Mouse (Mus musculus) fat pad, adult 2 months (tissue): ENCODE data around the gene Klhl31.
A peak's percentile ranks its signal among the peaks of the same experiment; 100 is the strongest.

Experiments used
- DNase-seq: peaks from one replicate; pipeline ENCODE4 v3.0.0-alpha.2; 2011; ENCODE audit warnings: low read depth, low spot score; ENCODE audit errors: extremely low read depth

The Klhl31 gene

DNA sequence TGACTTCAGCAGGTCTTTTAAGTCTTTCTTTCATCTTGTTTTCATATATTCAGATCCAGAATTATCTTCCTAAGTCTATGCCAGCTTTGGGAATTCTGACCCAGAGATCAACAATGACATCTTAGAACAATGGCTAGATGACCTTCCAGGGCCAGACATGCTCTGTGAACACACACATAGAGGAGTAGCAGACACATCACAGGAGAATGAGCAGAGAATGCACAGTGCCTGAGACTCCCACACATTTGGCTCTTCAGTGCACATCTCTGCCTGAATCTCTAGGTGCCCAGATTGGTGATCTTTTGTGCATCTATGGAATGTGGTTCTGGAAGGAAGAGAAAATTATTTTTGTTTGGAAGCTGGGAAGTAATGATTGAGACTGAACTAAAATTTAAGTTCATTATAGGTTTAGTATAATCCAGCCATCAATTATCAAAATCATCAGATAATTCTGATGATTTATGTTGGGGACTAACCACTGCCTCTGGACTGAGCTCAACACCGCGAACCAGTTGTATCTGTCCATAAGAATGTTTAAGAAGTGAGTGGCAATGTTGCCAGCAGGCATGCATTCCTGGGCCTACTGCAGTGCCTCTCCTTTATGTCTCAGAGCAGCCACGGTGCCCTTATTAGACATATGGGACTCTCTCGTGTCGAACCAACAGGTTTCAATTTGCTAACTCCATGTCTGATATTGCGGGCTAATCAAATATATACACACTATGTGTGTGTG is 12.8 kb upstream of the Klhl31 start:
- no peak for DNase-seq

DNA sequence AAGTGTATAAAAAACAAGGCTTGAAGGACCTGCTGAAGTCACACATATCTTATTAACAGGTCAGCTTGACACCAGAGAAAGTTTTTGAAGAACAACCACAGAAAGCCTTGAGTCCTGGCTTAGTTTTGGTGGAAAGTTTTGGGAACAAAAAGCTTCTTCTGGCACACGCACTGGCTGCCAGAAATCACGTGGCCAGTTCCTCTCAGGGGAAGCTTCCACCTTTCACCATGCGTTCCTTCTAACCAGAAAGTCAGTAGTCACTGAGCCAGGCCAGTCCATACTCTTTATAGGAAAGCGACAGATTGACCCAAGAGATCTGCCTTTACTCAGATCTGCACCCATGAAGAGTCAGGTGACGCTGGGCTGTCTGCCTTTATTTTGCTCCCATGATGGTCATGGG is 12.1 kb upstream of the Klhl31 start:
- DNase-seq = no peak

DNA sequence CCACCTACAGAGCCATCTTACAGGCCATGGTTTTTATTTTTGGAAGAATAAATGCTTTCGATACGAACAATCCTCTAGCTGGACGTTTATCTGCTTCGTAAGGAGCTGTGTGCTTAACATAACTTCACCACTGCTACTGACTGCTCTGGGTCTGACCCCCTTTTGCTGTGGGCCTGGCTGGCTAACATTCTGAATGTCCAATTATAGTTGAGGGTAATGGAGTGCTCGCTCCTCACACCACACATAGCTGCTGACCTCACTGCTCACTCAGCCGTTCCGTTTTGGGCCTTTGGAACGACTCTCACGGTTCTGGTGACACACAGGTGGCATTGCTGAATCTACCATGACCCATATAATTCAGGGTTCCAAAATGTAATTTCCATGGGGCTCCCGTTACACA is 7.6 kb upstream of the Klhl31 start:
- DNase-seq = no peak

DNA sequence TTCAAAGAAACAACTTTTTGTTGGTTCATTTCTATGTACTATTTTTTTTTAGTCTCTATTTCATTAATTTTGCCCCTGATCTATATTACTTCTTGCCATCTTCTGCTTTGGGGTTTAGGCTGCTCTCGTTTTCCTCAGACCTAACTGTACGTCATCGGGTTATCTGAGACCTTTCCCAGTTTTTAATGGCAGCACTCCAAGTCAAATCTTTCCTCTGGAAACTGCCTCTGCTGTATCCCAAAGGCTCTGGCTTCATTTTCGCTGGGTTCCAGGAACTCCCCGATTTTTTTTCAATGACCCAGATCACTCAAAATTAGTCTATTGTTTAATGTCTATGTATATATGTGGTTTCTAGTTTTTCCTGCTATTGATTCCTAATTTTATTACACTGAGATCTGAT is 6.6 kb upstream of the Klhl31 start:
- no peak for DNase-seq

DNA sequence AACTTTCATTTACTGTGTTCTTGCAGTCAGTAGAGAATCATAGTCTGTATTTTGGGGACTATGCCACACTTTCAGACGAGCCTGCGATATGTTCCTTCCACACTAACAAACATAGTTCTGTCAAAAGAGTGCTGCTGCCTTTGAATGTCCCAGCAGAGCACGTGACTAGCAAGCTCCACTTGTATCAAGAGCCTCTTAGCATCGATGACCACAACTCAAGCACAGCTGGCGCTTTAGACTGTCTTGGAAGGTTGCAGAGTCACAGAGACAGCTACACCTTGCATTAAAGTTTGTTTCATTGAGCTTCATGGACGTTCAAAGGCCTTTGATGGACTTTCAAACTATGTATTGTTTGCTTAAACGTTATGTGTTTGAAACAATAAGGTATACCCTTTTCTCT is 5.5 kb upstream of the Klhl31 start:
- DNase-seq = no peak

DNA sequence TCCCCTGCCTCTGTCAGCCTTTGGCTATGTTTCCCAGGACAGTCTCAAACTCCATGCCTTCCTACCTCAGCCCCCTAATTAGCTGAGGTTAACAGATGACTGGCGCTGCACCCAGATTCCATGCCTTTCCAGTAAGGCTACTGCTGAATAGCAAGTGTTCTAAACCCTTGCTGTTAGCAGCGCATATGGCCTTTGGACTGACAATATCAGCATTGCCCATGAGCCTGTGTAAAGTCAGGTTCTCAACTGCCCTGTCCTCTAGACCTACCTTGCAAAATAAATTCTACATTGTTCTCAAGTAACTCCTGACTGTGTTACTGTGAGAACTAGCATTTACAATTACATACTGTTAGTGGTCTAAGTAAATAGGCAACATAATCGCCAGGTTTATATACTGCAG is 3.9 kb upstream of the Klhl31 start:
- DNase-seq = no peak

DNA sequence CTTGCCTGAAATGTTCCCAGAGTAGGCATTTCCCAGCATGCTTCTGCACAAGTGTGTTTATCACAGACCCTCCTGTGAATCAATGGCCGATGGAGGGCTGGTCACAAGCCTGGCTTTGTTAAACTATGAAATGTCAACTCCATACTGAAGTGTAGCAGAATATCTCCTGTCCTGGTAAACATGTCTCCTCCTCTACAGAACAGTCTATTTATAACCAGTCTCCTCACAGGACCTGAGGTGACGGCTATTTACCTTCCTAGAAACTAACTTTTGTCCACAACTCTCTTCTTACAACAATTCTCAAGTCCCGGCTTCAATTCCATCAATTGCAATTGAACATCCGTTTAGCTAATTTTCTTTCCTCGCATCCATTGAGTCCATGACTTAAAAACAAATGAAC is 297 bp upstream of the Klhl31 start:
- no peak for DNase-seq

DNA sequence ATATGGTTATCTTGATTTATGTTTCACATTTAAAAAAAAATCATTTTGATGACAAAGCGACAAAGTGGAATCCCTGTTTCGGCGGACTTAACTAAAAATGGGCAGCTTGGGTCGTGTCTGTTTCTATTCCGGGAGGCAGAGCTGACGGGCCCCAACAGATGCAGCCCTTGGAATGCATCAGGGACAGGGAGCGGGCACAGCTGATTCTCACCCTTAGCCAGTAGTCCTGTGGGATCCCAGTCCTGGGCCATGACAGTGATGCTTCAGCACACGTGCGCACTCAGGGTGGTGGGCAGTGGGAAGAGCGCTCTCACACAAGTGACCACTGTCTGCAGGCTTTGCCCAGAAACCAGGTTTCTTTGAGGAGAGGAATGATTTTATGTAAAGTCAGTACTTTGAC is 1.1 kb downstream of the Klhl31 start:
- DNase-seq = no peak

DNA sequence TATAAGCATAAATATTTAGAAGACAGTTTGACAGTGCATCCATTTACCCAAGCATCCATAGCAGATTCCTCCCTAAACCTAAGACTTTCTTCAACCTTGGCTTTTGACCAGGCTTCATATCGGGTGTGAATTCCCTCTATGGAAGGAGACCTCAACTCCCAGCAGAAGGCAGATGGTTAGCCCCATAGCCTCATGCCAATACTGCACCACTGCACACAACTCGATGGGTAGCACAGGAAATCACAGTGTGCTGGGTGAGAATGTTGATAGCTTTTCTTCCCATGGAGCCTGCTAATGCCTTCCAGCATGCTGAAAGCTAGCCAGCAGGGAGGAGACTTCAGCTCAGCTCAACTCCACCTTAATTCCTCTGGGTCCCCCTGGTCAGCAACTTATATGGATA is 8.9 kb downstream of the Klhl31 start:
- no peak for DNase-seq

DNA sequence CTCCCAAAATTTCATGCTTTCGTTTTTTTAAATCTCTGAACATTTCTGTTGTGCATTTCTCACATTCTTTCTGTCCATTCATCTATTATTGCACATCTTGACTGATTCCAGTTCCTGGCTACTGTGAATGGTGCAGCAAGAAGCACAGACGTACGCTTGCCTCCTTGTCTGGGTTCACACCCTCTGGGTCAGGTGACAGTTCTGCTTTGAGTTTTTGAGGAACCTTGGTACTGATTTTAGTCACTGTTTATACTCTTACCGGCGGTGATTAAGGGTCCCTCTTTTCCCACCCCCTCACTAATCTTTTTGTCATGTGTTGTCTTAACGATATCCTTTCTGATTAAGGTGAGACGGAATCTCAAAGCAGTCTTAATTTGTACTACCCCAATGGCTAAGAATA is 15.5 kb downstream of the Klhl31 start:
- DNase-seq = no peak

DNA sequence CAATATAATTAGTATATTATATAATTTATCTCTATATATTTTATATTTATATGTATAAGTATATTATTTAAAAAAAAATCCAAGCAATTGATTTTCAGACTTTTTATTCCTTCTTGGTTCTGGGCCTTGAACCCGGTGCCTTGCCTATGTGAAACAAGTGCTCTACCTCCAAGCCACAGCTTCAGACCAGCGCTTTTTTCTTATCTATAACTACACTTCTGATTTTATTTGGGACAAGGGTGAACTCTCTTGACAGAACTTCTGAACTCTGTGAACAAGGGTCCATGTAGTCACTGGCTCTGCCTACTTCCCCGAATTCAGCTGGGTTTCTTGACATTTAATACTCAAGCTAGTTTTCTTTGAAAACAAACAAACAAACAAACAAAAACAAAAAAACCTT is 17.6 kb downstream of the Klhl31 start:
- DNase-seq = no peak

DNA sequence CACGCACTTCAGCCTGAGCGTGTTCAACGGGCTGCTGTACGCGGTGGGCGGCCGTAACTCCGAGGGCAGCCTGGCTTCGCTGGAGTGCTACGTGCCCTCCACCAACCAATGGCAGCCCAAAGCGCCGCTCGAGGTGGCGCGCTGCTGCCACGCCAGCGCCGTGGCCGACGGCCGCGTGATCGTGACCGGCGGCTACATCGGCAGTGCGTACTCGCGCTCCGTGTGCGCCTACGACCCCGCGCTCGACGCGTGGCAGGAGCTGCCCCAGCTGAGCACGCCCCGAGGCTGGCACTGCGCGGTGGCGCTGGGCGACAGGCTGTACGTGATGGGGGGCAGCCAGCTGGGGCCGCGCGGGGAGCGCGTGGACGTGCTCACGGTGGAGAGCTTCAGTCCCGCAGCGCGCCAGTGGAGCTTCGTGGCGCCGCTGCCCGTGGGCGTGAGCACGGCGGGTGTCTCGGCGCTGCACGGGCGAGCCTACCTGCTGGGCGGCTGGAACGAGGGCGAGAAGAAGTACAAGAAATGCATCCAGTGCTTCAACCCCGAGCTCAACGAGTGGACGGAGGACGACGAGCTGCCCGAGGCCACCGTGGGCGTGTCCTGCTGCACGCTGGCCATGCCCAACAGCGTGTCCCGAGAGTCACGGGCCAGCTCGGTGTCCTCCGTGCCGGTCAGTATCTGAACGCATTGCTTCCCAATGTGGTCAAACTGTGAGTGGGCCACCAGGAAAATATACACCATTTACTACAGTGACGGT is 19.1 kb downstream of the Klhl31 start:
- DNase-seq = no peak

DNA sequence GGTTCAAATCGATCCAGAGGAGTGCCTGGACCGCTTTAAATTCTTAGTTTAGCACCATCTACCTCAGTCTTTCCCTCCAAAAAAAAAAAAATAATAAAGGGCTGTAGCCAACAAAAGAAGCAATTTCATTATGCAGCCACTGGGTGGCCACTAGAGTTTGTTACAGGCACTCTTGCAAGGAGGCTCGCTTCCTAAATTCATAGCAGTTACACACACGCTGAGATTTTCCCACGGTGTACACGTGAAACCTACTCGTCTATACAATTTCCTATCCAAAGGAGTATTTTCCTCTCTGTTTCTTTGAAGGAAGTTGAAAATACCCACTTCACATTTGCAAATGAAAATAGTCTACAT is 19.6 kb downstream of the Klhl31 start:
- DNase-seq = no peak

DNA sequence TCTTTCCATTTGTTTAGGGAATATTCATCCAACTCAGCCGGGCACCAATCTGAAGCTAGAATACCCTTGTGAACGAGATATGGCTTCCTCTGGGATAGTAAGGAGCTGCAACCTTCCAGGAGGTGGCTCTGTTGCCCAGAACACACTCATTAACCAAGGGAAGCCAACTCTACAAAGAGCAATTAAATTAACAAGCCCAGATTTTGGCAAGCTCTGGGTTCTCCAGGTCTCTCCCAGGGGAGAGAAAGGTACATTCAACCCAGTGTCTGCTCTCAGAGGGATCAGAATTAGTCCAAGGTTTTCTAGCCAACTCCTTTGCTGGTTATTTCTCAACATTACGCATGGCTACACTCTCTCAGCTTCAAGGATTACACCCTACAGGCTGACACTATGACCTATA is 26.6 kb downstream of the Klhl31 start:
- peak; percentile 93 for DNase-seq

DNA sequence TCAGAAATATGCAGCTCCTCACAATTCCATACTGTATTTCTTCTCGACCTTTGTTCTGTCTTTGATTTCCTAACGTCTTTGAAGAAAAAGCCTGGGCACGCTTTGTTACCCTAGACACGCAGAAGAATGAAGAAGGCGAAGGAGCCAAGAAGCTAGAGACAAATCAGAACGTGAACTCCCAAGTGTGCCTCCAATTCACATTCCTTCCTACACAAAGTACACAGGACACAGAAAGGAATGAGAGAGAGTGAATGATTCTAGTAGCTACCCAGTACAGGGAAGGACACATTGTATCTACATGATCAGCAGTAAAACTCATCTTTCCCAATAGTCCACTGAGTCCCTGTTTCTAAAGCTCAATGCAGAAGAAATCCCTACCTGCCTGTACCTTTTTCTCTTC is 33.8 kb downstream of the Klhl31 start:
- DNase-seq = peak; percentile 52

DNA sequence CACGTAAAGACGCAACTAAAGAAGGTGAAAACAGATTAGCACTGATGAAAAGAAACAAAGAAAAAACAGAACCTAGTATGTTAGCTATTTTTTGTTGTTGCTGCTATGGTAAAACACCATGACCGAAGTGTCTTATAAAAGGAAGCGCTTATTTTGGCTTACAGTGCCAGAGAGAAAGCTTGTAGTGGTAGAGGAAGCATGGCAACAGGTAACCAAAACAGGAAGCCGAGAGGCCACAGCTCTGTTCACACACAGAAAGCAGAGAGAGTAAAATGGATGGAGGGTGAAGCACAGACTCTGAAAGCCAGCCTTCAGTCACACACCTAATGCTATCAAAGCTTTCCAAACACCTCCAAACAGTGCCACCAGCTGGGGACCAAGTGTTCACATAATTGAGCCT is 34.7 kb downstream of the Klhl31 start:
- DNase-seq = no peak

DNA sequence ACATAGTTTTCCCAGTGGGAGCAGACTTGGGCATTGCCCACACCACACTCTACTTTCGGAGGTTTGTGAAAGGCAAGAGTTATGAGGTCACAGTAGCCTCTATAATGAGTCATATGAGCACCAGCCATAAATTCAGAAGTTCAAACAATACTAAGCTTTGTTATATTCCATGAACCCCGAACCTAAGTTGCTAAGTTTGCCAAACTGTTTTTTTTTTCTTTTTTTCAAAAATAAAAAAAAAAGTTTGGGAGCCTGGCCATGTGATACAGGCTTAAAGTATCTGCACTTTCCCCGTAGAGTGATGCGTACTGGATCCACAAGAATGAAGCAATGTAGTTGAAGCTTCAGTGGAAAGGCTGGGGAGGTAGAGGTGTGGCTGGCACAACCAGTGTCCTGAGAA is 36.9 kb downstream of the Klhl31 start:
- no peak for DNase-seq

DNA sequence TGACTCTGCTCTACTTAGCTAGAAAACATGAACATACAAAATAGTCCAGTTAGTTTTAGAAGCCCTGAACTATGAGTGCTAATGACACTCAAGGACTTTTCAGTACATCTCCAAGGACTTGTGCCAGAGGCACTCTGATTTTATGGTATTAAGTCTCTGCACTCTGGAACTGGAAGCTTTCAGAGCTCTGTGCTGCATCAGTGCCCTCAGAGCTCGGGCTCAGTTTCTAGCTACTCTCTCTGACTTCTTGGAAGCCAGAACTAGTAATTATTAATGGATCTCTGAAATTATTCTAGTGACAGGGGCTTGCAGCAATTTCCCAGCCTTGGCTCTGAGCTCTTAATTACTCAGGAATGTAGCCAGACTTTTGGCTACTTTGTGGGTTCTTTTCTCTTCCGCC is 37.7 kb downstream of the Klhl31 start:
- no peak for DNase-seq

DNA sequence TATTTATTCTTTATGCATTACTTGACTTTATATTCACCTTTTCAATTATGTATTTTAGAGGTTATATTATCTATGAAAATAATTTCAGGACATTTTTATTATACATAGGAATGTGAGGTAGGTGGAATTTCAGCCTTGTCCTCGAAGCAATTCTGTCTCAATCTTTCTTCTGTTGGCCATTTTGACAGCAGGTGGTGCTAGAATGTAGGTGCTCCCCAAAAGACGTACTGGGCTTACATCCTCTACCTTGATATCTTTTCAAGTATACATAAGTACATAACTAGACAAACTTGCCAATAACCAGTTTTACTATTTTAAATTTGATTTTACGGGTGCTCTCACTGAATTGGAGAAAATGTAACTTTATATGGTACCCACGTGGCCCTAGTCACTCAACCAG is 48.6 kb downstream of the Klhl31 start:
- no peak for DNase-seq

DNA sequence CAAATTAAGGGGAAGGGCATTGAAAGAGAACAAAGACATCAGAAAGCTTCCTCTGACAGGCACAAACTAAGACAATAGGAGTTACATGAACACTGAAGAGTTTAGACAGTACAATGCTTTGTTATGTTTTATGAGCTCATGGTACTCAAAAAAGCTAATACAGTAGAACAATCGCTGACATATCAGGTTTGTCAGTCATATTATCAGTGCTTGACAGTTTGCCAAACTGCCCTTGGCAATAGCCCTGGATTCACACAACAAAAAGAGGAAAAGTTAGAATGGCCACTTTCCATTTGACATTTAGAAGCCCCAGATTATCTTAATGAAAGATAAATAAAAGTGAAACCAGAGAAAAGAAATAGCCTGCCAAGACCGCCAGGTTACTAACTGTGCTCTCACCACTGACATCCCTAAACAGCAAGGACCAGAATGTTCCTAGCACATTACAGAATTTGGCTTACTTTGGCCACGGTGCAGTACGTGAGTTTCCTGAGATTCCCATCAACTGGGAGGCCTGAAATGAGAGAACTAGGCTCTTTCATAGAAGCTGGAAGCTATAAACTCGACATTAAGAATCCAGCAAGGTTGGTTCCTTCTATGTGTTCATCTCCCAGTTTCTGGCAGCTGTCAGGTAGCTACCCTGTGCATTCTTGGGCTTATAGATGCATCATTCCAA is 49.7 kb downstream of the Klhl31 start:
- DNase-seq = no peak

DNA sequence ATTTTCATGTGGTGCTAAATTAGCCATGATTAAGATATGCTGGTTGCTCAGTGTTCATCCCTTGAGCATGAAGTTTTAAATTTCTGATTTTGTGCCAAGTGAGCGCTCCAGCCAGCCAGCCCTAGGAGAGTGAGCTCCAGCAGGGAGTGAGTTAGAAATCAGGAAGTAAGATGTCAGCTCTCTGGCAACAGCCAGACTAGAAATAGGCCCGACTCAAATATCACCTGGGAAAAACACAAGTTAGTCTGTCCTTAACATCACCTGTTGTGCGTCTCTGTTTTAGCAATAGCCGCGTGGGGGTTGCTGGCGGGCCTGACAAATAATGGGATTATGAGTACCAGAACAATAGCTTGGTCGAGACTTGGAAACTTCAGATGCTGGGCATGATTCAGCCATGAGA is 56.4 kb downstream of the Klhl31 start:
- no peak for DNase-seq

DNA sequence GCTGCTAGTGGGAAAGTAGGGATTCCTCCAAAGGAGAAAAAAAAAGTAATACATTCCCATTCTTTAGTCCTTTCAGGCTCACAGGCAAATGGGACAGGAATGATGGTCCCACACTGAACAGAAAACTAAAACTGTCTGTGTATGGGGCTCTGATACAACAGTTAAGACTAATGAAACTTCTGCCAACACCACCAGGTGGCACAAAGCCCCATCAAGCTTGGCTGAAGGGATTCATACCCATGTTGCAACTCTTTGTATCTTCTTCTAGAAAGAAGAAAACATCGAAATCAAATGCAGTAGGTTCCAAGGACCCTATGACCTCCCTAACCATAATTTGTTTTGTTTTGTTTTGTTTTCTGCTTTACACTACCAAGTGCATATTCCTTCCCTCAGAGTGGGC is 57.1 kb downstream of the Klhl31 start:
- DNase-seq = no peak
